ENCODE assay signal across 10 mouse cellular contexts in the genomic region with DNA sequence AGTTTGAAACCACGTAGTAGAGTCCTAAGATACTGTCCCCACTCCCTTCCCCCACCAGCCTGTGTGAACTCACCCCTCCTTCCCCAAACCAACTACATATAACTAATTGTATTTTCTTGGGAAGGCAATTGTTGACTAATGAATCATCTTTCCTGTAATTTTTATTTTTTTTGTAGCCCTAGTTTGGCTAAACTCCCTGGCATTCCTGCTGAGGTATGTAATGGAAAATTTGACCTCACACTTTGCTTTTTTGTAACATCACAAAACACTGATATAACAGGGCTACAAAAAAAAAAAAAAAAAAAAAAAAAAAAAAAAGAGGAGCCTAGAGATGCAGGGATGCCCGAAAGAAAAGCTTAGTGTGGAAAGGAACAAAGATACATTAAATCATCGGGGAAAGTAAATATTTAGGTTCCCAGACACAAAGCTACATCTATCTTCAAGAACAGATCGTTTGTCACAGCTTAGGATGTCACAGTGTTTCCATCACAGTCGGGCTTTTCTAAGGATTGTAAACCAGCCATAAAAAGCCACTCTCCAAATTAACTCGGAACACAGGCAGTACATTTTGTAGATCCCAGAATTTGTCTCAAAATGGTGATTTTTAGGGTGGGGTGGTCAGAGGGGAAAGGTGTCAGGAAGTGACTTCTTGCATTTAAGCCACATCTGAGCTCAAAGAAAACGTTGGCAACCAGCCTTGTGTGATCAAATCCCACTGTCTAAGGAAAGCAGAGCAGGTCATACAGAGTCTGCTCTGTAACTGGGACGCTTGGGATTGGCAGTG.
A peak's percentile ranks its signal among the peaks of the same experiment; 100 is the strongest.
DNase-seq lines count a peak whose midpoint lies in the region; ATAC-seq lines count a peak whose summit lies in the region.
"Had no signal": no experiment of that assay in that cellular context is flagged by ENCODE, and none has a peak within 500 bp of the region (broad histone marks: within the 10 kb centered on the region; RNA-seq: fewer than 3 reads in every experiment).

No protein-coding gene starts in this region.

- H3K36me3 ChIP-seq in heart, embryonic 11.5 days (ENCODE audit: control insufficient read depth, insufficient read depth, low read length): no peaks in the 10 kb centered on the region
- no peaks in the 10 kb centered on the region for H3K36me3 ChIP-seq in kidney, embryonic 15.5 days

- no peak for ATAC-seq in heart, embryonic 11.5 days (replicated peaks; ENCODE audit: insufficient number of reproducible peaks, low FRiP score, low TSS enrichment)
- no peak for ATAC-seq in kidney, embryonic 15.5 days (replicated peaks; ENCODE audit: low FRiP score)
- ATAC-seq: forebrain, embryonic 14.5 days had no signal

- peaks cover 28% of the 10 kb centered on the region for H3K4me1 ChIP-seq in heart, embryonic 11.5 days (ENCODE audit: control insufficient read depth, insufficient read depth, low read length)
- H3K4me1 ChIP-seq in kidney, embryonic 15.5 days: peaks cover 34% of the 10 kb centered on the region

- no peaks in the 10 kb centered on the region for H3K9me3 ChIP-seq in heart, embryonic 11.5 days (replicated peaks; ENCODE audit: control insufficient read depth, low read length)
- no peaks in the 10 kb centered on the region for H3K9me3 ChIP-seq in kidney, embryonic 15.5 days (replicated peaks)

- intact Hi-C loops in gastrocnemius, postnatal 14 days (cut with DNase I; ENCODE audit: low total_unique reads): no loop called here

- H3K4me3 ChIP-seq in heart, embryonic 11.5 days (ENCODE audit: low read depth, low read length): no peak overlapping the region
- no peak overlapping the region for H3K4me3 ChIP-seq in kidney, embryonic 15.5 days (replicated peaks)

- peak; percentile 31 for DNase-seq in kidney, adult 11 months
- no peak for DNase-seq in kidney, adult 18-20 months
- DNase-seq in skeletal muscle tissue, adult 2 months (ENCODE audit: low read depth, low spot score): peak; percentile 81
- no peak for DNase-seq in spleen, postnatal 4 days (ENCODE audit: low spot score in 2 of 2)
- no peak for DNase-seq in gastrocnemius, postnatal 14 days
- no peak for DNase-seq in frontal cortex, adult 2 months (ENCODE audit: extremely low spot score in 1 of 2, low spot score in 1 of 2)
- DNase-seq: layer of hippocampus, postnatal 36 days had no signal

- H3K27me3 ChIP-seq in heart, embryonic 11.5 days (ENCODE audit: control insufficient read depth, insufficient read depth, low read length): no peaks in the 10 kb centered on the region
- H3K27me3 ChIP-seq in kidney, embryonic 15.5 days: no peaks in the 10 kb centered on the region

- H3K4me2 ChIP-seq in heart, embryonic 11.5 days: no peak overlapping the region
- no peak overlapping the region for H3K4me2 ChIP-seq in kidney, embryonic 15.5 days

- peak overlapping the region; percentile 42; the same call in 1 of the 2 replicates for H3K27ac ChIP-seq in heart, embryonic 11.5 days (ENCODE audit: low read depth, low read length)
- peak overlapping the region; percentile 68 for H3K27ac ChIP-seq in kidney, embryonic 15.5 days

- H3K9ac ChIP-seq in heart, embryonic 11.5 days (ENCODE audit: low read depth, low read length): no peak overlapping the region
- H3K9ac ChIP-seq in kidney, embryonic 15.5 days: no peak overlapping the region

- 32% methylated on average over 8 of the region's 8 CpGs for WGBS in heart, embryonic 11.5 days (ENCODE audit: insufficient replicate concordance)
- 16% methylated on average over 8 of the region's 8 CpGs for WGBS in kidney, embryonic 15.5 days

Comparison
In these comparisons a context has a peak if more than half of its experiments do, and no peak if none do; other contexts are left out.
1. DNase-seq: peak in kidney, adult 11 months (single experiment) and skeletal muscle tissue, adult 2 months (single experiment); none in kidney, adult 18-20 months (single experiment), spleen, postnatal 4 days (0 of 2), gastrocnemius, postnatal 14 days (single experiment) and frontal cortex, adult 2 months (0 of 2).